Mouse (Mus musculus) gastrocnemius, adult 2 months (tissue): ENCODE data around the gene Cbfa2t2. TPM values are rescaled to one million over a fixed set of nuclear protein-coding genes. Genes with fewer than 3 reads are reported as not detected.

Source experiments
- DNase-seq: peaks from one replicate; pipeline ENCODE4 v3.0.0; 2022
- H3K27ac ChIP-seq: fragments of 200-600 bp; 2 replicates; pipeline ENCODE4 v1.8.1; 2022; ENCODE audit warnings: mild to moderate bottlenecking
- H3K4me3 ChIP-seq: fragments of 200-600 bp; 2 replicates; pipeline ENCODE4 v1.8.1; 2022; ENCODE audit warnings: mild to moderate bottlenecking, moderate library complexity
- CTCF ChIP-seq: fragments of 200-600 bp; IDR thresholded peaks from 2 replicates; pipeline ENCODE4 v1.8.1; 2022; ENCODE audit warnings: antibody characterized with exemption, mild to moderate bottlenecking, moderate library complexity
- intact Hi-C: fragments of 180-260 bp; cut with DNase I; formaldehyde crosslinking; loops from one replicate; pipeline ENCODE4 v1.15.1; 2025
- total RNA-seq, 2 experiments: library from RNA; stranded (reverse); gene quantifications; 2 replicates each; pipeline ENCODE4 v1.2.3; 2021

Gene Cbfa2t2
- total RNA-seq, 2 experiments from 2014 or later: 13.4 to 17.9 TPM

DNA sequence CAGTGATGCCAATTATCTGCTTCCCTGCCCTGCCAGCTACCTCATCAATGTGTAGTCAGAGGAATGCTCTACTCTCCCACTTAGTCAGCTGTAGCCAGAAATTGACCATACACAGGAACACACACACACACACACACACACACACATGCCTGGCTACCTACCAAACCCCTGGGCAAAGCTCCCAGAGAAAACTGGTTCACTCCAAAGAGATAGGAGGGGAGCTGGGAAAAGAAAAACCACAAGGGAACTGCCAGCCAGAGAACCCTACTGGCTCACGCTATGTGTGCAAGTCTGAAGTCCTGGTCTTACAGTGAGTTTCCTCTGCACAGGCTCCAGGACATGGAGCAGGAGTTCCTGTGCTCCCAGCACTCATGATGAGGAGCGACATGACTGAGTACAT, 25.9 kb upstream of the Cbfa2t2 start:
- peak overlapping the region; percentile 43 for H3K27ac ChIP-seq
- no peak overlapping the region for H3K4me3 ChIP-seq
- no peak for TF ChIP-seq CTCF
- intact Hi-C loops: loop anchor here (5.0 to 10.0 kb wide), 2 partner anchors 202 to 534 kb away; partner anchors contain the start of genes 4930519P11Rik and Zfp341
- peak; percentile 50 for DNase-seq

DNA sequence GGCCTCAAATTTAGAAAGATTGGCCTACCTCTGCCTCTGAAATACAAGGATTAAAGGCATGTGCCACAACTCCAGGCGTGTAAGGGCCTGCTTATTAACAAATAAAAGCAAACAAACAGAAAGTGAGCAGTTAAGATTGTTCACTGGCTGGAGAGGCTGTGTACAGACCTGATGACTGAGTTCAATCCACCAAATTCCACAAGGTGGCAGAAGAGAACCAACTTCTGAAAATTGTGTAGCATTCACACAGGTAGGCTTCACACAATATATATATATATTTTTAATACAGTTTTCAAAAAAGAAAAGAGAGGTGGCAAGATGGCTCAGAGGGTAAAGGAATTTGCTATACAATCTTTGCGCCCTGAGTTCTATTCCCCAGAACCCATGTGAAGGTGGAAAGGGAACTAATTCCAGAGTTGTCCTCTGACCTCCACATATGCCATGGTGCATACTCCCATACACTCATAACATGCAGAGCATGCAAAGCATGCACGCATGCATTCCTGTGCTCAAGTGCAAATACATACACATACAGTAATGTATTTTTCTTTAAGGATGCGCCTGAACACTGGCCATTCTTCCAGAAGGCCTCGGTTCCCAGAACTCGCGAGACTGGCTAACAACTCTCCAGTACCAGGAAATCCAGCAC, 24.1 kb upstream of the Cbfa2t2 start:
- peak; percentile 74 for TF ChIP-seq CTCF
- Histone ChIP-seq H3K4me3 (no peak overlapping the region), H3K27ac (no peak overlapping the region)
- intact Hi-C loops: loop anchor here (5.0 to 10.0 kb wide), 2 partner anchors 200 to 533 kb away; partner anchors contain the start of genes 4930519P11Rik and Zfp341
- no peak for DNase-seq

DNA sequence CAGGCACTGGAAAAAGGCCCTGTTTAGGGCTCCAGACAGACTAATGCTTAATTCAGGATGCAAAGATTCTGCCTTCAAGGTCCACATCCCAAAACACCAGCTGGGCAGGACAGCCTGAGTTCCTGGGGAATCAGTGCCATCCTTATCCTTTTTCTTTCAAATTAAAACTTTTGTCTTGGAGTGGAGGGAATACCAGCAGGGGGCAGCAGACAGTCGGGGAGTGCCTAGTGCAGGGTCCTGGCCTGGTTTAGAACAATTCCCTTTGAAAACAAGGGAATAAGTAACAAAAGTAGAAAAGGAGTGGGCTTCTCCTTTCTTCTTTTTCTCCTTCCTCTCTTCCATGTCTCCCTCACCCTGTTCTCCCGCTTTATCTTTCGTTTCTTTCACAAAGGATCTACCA, 19.2 kb upstream of the Cbfa2t2 start:
- intact Hi-C loops: loop anchor here (1.0 to 10.0 kb wide), 3 partner anchors 91 to 528 kb away; no protein-coding TSS in a partner anchor
- Histone ChIP-seq H3K4me3 (no peak overlapping the region), H3K27ac (no peak overlapping the region)
- DNase-seq: peak; percentile 82
- peak; percentile 90 for TF ChIP-seq CTCF

DNA sequence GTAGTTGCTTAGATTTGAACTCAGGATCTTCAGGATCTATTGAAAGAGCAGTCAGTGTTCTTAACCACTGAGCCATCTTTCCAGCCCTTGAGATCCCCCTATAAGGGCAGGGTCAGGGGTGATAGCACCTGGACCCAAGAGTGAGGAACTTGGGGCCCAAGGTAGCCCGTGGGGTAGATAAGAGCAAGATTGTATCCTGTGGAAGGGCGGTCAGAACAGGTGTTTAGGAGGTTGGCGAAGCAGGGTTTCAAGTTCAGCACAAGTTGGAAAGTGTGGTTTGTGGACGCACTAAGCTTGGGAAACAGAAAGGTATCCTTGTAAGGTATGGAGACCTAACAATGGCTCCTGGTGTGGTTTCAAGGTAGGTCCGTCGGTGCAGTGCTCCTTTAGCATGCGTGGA, 18.3 kb upstream of the Cbfa2t2 start:
- no peak for TF ChIP-seq CTCF
- Histone ChIP-seq H3K27ac (no peak overlapping the region), H3K4me3 (no peak overlapping the region)
- intact Hi-C loops: loop anchor here (10.0 kb wide), 1 partner anchor 527 kb away; no protein-coding TSS in a partner anchor
- DNase-seq: no peak

DNA sequence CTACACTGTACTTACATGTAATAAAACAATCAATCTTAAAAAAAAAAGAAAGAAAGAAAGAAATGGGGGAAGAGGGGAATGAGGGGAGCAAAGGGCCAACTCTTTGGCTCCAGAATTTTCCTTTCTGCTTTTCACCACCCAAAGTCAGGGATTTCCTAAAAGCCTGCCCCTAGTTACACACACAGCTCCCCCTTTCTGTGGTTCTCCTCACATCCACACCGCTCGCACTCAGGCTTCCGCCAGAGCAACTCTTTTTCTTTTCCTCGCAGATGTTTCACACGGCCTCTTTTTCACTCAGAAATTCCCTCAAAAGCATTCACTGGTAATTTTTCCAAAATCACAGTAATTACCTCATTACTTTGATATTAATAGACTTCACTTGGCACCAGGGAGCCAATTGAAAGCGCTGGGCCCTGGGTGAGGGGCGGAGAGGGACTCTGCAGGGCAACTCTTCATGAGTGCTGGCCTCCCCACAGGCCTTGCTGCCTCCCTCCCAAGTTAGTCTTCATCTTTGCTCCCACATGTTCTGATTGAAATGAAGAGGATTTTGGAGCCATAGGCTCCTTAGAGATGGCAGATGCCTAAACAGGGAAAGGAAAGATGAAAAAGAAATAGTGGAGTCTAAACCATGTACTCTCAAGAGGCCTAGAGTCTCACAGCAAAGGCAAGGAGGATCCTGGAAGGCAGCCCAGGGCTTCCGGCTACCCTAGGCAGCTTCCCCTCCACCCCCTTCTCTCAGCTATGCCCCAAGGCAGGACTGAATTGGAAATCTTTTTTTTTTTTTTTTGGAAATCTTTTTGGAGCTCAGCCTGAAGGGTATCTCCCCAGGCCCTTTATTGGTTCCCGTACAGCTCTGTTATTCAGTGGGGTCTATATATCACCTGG, 16.4 kb upstream of the Cbfa2t2 start:
- TF ChIP-seq CTCF: no peak
- DNase-seq: no peak
- no peak overlapping the region for H3K27ac ChIP-seq
- H3K4me3 ChIP-seq: no peak overlapping the region
- intact Hi-C loops: loop anchor here (10.0 kb wide), 1 partner anchor 525 kb away; no protein-coding TSS in a partner anchor

DNA sequence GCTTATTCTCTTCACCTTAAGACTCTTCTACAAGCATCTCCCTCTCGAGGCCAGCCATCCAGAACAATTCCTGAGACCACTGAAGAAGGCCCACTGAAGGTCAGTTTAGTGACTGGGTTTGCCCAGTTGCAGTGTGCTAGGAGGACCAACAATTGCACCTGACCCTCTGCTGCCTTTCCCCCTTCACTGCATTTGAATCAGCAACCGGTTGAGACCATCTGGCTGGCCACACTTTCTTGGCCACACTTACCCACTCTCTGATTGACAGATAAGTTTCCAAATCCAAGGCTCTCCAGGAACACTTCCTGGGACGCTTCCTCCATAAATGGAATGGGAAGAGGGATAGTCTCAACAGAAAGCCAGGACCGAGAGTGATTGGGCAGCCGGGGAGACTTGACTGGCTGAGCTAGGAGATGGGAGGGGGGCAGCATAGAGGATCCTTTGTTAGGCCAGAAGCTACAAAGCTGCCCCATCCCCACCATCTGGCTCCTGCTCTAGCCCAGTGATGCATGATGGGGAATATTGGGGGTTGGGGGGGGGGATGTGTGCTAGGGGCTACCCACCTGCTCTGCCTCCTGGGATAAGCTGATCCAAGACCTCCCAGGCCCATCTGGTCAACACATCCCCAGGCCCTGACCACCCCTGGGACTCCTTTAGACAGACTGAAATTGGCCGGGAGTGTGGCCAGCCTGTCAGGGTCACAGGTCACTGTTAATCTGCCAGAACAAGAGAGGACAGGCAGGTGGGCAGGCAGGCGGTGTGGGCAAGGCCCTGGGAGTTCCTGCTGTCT, 15.1 kb upstream of the Cbfa2t2 start:
- Histone ChIP-seq H3K4me3 (no peak overlapping the region), H3K27ac (no peak overlapping the region)
- no peak for DNase-seq
- TF ChIP-seq CTCF: no peak
- intact Hi-C loops: no loop called here

DNA sequence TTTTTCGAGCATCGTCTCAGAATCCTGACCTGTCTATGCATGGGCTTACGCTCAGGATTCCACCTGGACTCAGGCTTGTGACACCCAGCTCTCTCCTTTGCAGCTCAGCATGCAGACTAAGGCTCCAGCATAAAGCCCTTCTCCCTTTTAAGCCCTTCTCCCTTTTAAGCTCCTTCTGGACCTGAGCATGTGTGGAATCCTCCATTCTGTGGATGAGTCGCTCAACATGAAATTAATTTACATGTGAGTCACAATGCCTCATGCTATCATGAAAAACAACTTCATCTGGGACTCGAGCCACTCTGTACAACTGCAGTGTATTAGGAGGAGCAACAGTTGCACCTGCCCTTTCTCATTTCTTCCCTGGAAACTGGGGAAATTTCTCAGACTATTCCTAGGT, 14.1 kb upstream of the Cbfa2t2 start:
- H3K4me3 ChIP-seq: no peak overlapping the region
- TF ChIP-seq CTCF: no peak
- no peak for DNase-seq
- intact Hi-C loops: no loop called here
- H3K27ac ChIP-seq: no peak overlapping the region

DNA sequence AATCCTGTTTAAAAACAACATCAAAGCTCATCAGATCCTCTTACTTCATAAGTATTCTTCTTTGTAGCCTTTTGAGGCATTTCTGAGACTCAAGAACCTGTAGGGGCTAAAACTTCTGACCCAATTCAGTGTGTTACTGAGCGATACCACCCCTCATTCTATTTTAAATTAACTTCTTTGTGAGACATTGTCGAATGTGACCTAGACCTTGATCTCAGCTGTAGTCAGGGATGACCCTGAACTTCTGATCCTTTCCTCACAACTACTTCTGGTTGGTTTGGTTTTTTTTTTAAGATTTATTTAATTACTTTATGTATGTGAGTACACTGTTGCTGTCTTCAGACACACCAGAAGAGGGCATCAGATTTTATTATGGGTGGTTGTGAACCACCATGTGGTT, 12.7 kb upstream of the Cbfa2t2 start:
- H3K27ac ChIP-seq: no peak overlapping the region
- TF ChIP-seq CTCF: no peak
- intact Hi-C loops: no loop called here
- DNase-seq: no peak
- no peak overlapping the region for H3K4me3 ChIP-seq

DNA sequence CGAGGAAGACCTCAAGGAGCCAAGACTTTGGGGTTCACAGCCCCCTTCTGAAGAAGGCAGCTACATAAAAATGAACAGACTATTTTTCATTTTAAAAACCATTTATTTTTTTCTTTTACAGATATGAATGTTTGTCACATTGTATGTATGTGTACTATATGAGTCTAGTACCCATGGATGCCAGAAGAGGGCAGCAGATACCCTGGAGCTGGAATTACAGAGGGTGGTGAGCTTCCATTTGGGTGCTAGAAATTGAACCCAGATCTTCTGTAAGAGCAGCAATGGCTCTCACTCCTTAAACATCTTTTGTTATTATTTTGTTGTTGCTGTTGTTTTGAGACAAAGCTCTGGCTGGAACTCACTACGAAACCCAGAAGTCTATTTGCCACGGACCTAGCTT, 10.8 kb upstream of the Cbfa2t2 start:
- H3K4me3 ChIP-seq: no peak overlapping the region
- H3K27ac ChIP-seq: no peak overlapping the region
- intact Hi-C loops: no loop called here
- peak; percentile 25; the same call in 1 of the 2 replicates for TF ChIP-seq CTCF
- DNase-seq: no peak

DNA sequence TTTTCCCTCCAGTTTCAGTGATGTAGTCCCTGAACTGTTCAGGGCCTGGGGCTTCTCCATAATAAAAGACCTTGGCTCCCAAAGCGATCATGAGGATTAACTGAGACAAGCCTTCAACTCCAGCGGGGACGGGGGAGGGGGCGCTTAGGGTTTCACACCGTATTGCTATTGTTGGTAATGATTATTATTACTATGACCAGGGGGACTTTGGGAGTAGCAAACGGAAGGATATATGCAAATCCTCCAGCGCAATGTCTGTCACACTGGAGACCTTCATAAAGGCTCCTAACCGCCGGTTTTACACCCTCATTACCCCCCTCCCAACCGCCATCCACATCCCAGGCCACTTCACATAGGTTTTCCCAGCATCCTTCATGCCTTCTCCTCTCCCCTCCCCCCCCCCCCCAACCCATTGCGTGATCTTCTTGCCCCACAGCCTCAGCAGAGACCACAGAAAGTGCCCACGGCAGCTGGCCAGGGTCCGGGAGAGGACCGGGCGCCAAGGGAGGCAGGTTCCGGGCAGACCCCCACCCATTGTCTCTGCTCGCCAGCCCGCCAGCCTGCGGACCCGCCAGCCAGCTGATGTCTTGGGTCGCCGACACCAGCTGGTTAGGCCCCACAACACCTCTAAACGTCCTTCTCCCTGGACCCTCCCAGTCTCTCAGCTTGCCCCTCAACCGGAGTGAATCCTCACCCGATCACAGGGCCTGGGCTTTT, 9.9 kb upstream of the Cbfa2t2 start:
- H3K4me3 ChIP-seq: peak overlapping the region; percentile 57
- no peak overlapping the region for H3K27ac ChIP-seq
- no peak for TF ChIP-seq CTCF
- intact Hi-C loops: no loop called here
- no peak for DNase-seq

DNA sequence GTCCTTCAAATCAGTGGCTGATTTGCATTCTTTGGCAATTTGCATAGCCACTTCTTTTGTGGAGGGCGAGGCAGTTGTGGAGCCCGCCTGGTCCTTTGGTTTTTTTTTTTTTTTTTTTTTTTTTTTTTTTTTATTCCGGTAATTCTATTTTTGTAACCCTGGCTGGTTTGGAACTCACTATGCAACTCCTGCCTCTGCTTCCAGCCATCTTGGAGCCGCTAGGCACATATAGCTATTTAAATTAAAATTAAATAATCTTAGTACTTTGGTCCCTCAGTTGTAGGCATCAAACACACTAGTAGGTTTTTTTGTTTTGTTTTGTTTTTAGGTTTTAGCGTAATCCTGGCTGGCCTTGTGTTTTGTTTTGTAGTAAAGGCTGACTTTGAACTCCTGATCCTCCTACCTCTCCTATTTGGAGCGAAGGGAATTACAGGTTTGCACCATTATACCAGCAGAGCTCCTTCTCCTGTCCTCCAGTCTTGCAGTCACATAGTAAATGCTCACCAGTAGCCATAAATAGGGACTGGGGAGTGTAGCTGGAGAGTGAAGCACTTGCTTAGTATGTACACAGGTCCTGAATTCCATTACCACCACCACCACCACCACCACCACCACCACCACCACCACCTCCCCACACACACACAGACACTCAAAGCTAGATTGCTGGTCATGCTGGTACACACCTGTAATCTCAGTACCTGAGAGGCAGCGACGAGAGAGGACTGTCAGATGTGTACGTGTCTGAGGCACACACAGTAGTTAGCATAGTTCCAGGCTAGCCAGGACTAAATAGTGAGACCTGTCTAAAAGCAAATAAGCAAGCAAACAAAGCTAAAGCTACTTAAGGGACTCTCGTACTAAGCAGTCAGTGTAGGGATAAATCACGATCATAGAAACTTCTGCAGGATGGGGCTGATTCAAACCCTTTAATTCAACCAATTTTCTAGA, 9.1 kb upstream of the Cbfa2t2 start:
- intact Hi-C loops: no loop called here
- no peak overlapping the region for H3K27ac ChIP-seq
- no peak for DNase-seq
- TF ChIP-seq CTCF: no peak
- H3K4me3 ChIP-seq: peak overlapping the region; percentile 57
